Mouse (Mus musculus): ENCODE data around the gene Ffar1.

Gene Ffar1

GRCm38 (mm10) chr7:30859635-30860402, 1.5 kb downstream of the Ffar1 start:
- ChIA-PET POLR2A (interaction anchor here (0.5 to 3.1 kb wide), 40 partner anchors 9 to 411 kb away, joined by 3 to 20 read pairs (median 4); partner anchors contain the start of genes Fam187b (in 2 of the 4), Lsr (in 2 of the 4), Ffar2 (in 1 of the 4) and Usf2 (in 1 of the 4)), CTCF (interaction anchor here (0.5 to 6.7 kb wide), 76 partner anchors 8 to 1455 kb away, joined by 3 to 202 read pairs (median 4); partner anchors contain the start of genes Cd22 (in 1 of the 4), Etv2 (in 1 of the 4), Fam187b (in 1 of the 4) and Ffar2 (in 1 of the 4))

- ChIA-PET CTCF (interaction anchor here (0.6 to 6.7 kb wide), 72 partner anchors 9 to 814 kb away, joined by 3 to 202 read pairs (median 4); partner anchors contain the start of genes Cd22 (in 1 of the 4), Cox7a1 (in 1 of the 4), Etv2 (in 1 of the 4) and Fam187b (in 1 of the 4)), POLR2A (interaction anchor here (0.5 to 3.1 kb wide), 39 partner anchors 8 to 247 kb away, joined by 3 to 20 read pairs (median 5); partner anchors contain the start of genes Fam187b (in 2 of the 4), Lsr (in 2 of the 4) and Upk1a (in 1 of the 4))
These were observed 2.1 kb downstream of the Ffar1 start for GRCm38 (mm10) chr7:30859290-30859634.

DNA sequence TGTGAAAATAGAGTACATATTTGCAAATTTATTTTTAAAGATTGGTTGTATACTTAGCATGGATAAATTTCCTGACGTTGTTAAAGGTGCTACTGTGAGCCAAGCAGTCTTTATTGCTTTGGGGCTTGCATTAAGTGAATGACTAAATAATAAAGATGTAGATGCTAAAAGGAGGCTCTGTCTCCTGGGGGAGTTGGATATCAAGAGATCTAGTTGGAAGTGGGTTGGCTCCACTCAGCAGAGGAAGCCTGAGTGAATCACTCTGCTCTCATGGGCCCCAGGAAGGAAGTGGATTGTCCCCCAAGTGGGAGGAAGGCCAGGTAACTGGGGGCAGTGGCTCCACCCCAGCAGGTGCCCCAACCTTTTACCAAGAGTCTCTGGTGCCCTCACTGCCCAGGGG, 3.6 kb downstream of the Ffar1 start:
- ChIA-PET POLR2A (interaction anchor here in 2 of 4 experiments (2.4 to 3.1 kb wide), 2 partner anchors 47 to 116 kb away, joined by 8 to 14 read pairs; partner anchors contain the start of genes Fam187b (in 1 of the 2) and Lsr (in 1 of the 2)), CTCF (interaction anchor here in 2 of 4 experiments (4.4 to 6.7 kb wide), 3 partner anchors 46 to 52 kb away, joined by 75 to 202 read pairs (median 115); no protein-coding TSS in a partner anchor)

- ChIA-PET CTCF (interaction anchor here in 3 of 4 experiments (0.7 to 3.3 kb wide), 9 partner anchors 17 to 118 kb away, joined by 3 to 21 read pairs (median 4); partner anchors contain the start of gene Fam187b (in 1 of the 3)), POLR2A (interaction anchor here (0.8 to 2.7 kb wide), 11 partner anchors 9 to 58 kb away, joined by 3 to 10 read pairs (median 3); no protein-coding TSS in a partner anchor)
These were observed 5.3 kb downstream of the Ffar1 start, which contains the start of gene Ffar3 for GRCm38 (mm10) chr7:30856078-30856477. Gene Ffar3 (minus strand): TSS chr7:30856178.

DNA sequence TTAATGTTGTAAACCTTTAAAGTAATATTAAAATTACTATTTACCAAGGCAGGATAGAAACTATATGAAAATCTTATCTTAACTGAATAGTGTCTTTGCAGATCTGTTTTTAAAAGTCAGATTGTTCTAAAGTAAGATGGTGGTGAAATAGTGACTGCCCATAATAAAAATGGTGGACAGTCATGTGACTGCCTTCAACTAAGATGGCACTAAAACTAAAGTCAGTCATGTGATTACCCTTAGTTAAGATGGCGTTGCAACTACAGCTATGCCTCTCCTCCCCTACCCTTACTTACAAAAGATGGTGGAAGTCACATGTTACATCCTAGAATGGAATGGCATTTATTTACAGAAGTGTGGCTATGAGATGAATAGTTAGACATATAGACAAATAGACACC, 9.9 kb downstream of the Ffar1 start:
- POLR2A ChIA-PET, result interaction anchor here (1.1 to 2.3 kb wide), 9 partner anchors 9 to 105 kb away, joined by 3 to 9 read pairs (median 4); partner anchors contain the start of gene Usf2 (in 1 of the 4)
- CTCF ChIA-PET, result interaction anchor here in 2 of 4 experiments (1.3 to 1.4 kb wide), 2 partner anchors 9 to 41 kb away, joined by 3 to 5 read pairs; no protein-coding TSS in a partner anchor

DNA sequence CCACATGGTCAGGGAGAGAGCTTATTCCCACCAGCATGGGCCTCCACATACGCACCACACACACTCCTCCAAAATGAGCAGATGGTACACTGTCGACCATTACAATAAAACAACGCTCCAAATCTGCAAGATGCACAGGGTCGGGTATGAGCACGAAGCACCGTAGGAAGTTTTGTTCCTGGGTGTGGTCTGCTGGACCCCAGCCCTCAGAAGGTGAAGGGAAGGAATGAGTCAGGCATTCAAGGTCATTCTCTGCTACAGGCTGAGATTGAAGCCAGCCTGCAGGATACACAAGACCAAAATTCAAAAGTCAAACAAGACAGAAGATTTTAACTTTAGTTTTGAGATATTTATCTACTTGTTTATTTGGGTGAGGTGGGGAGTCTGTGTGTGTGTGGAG, 13.4 kb downstream of the Ffar1 start:
- ChIA-PET CTCF (interaction anchor here in 3 of 4 experiments (0.5 to 2.1 kb wide), 4 partner anchors 11 to 250 kb away, joined by 3 to 11 read pairs (median 6); no protein-coding TSS in a partner anchor), POLR2A (interaction anchor here in 3 of 4 experiments (0.5 to 1.8 kb wide), 13 partner anchors 8 to 441 kb away, joined by 3 to 8 read pairs (median 4); partner anchors contain the start of genes Ffar3 (in 2 of the 3) and Ffar2 (in 1 of the 3))

GRCm38 (mm10) chr7:30847386-30847785, 14.0 kb downstream of the Ffar1 start:
- CTCF ChIA-PET, result interaction anchor here in 2 of 4 experiments (1.0 to 2.1 kb wide), 2 partner anchors 12 to 13 kb away, joined by 3 to 9 read pairs; no protein-coding TSS in a partner anchor

GRCm38 (mm10) chr7:30846505-30847053, 14.8 kb downstream of the Ffar1 start:
- POLR2A ChIA-PET, result interaction anchor here (0.6 to 1.8 kb wide), 7 partner anchors 9 to 17 kb away, joined by 3 to 8 read pairs (median 3); partner anchors contain the start of gene Ffar3 (in 2 of the 4)
- CTCF ChIA-PET, result interaction anchor here in 1 of 4 experiments (2.1 kb wide), 1 partner anchor 13 kb away, joined by 9 read pairs; no protein-coding TSS in a partner anchor

More at GRCm38 (mm10) chr7:30847386-30847785, 14.0 kb downstream of the Ffar1 start:
- POLR2A ChIA-PET, result interaction anchor here (0.5 to 1.8 kb wide), 12 partner anchors 8 to 440 kb away, joined by 3 to 8 read pairs (median 4); partner anchors contain the start of gene Ffar3 (in 2 of the 4)

GRCm38 (mm10) chr7:30844676-30845297, 16.6 kb downstream of the Ffar1 start:
- CTCF ChIA-PET, result interaction anchor here in 3 of 4 experiments (0.7 to 2.0 kb wide), 11 partner anchors 9 to 214 kb away, joined by 3 to 9 read pairs (median 4); partner anchors contain the start of genes Ffar2 (in 1 of the 3) and Lgi4 (in 1 of the 3)
- POLR2A ChIA-PET, result interaction anchor here (0.6 to 2.2 kb wide), 25 partner anchors 9 to 193 kb away, joined by 3 to 14 read pairs (median 4); partner anchors contain the start of genes Ffar3 (in 1 of the 4) and Usf2 (in 1 of the 4)

DNA sequence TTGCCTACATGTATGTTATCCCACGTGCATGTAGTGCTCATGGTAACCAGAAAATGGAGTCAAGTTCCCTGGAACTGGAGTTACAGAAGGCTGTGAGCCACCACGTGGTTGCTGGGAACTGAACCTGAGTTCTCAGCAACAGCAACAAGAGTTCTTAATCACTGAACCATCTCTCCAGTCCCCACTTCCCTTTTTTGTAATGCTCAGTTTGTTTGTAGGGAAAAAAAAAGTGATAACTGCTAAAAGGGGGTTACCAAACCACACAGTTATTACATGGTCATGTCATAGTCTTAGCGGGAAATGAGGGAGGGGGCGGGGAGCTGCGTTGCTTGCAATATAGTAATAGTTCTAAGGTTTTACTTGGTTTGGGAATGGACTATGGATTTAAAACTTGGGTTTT, 19.3 kb downstream of the Ffar1 start:
- CTCF ChIA-PET, result interaction anchor here in 2 of 4 experiments (0.7 to 1.3 kb wide), 4 partner anchors 10 to 36 kb away, joined by 3 to 5 read pairs (median 4); no protein-coding TSS in a partner anchor
- POLR2A ChIA-PET, result interaction anchor here in 1 of 4 experiments (0.7 to 1.6 kb wide), 5 partner anchors 9 to 22 kb away, joined by 3 to 7 read pairs (median 3); no protein-coding TSS in a partner anchor

DNA sequence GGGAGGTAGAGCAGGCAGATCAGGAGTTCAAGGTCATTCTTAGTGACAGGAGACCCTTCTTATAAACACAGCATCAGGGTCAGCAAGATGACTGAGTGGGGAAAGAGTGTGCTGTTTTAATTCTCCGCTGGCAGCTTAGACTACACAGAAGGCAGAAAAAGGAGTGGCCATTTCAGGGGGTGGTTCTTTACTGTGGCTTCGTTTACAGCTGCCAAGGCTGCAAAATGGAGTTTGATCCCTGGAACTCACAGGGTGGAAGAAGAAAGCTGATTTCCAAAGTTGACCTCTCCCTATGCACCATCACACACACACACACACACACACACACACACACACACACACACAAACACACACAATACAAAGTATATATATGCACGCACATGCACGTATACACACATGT, 20.0 kb downstream of the Ffar1 start:
- ChIA-PET POLR2A (interaction anchor here in 3 of 4 experiments (0.7 to 1.6 kb wide), 3 partner anchors 14 to 124 kb away, joined by 3 to 4 read pairs (median 3); no protein-coding TSS in a partner anchor), CTCF (no interaction called here)

DNA sequence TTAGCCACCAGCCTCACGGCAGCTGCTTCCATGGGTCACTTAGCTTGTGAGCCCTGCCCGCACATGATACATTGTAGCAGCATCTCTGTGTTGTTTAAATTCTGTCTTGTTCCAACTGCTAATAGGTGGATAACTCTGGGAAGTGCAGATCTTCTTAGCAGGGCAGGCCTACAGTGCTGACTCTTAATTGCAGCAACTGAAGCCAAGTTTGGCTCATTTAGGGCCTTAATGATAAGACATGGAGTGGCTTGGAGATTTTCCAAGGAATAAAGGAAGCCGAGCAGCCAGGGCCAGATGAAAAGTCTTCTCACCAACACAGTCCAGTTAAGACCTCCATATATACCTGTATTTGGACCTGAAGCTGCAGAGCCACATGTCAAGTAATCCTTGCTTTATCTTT, 21.1 kb downstream of the Ffar1 start:
- ChIA-PET CTCF (interaction anchor here in 2 of 4 experiments (0.6 kb wide), 2 partner anchors 74 to 163 kb away, joined by 4 to 11 read pairs; no protein-coding TSS in a partner anchor), POLR2A (interaction anchor here in 1 of 4 experiments (1.6 kb wide), 1 partner anchor 29 kb away, joined by 4 read pairs; no protein-coding TSS in a partner anchor)

DNA sequence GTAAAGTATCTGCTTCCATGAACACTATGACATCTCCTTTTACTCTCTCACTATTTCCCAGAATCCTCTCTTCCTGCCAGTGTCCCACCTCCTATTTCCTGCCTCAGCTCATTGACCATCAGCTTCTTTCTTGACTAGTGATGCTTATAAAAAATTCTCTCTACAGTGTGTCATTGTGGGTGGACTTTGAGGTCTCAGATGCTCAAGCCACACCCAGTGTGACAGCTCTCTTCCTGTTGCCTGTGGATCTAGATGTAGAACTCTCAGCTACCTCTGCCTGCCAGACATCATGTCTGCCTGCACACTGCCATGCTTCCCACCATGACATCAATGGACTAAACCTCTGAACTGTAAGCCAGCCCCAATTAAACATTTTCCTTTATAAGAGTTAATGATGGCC, 24.1 kb downstream of the Ffar1 start:
- POLR2A ChIA-PET, result interaction anchor here in 3 of 4 experiments (1.3 to 1.8 kb wide), 4 partner anchors 13 to 36 kb away, joined by 4 to 7 read pairs (median 4); partner anchors contain the start of gene Ffar2 (in 1 of the 3)
- CTCF ChIA-PET, result interaction anchor here in 3 of 4 experiments (0.9 to 2.0 kb wide), 4 partner anchors 19 to 137 kb away, joined by 3 to 6 read pairs (median 3); partner anchors contain the start of gene Fam187b (in 1 of the 3)

- CTCF ChIA-PET, result interaction anchor here in 2 of 4 experiments (0.9 to 1.9 kb wide), 5 partner anchors 10 to 27 kb away, joined by 3 to 5 read pairs (median 3); no protein-coding TSS in a partner anchor
- POLR2A ChIA-PET, result interaction anchor here in 3 of 4 experiments (0.7 to 1.6 kb wide), 9 partner anchors 9 to 121 kb away, joined by 3 to 7 read pairs (median 3); partner anchors contain the start of gene Ffar2 (in 1 of the 3)
These were observed 28.7 kb downstream of the Ffar1 start for GRCm38 (mm10) chr7:30832684-30833083.

- ChIA-PET CTCF (interaction anchor here in 3 of 4 experiments (0.5 to 1.2 kb wide), 3 partner anchors 11 to 125 kb away, joined by 3 to 20 read pairs (median 3); no protein-coding TSS in a partner anchor), POLR2A (interaction anchor here in 3 of 4 experiments (0.5 to 1.6 kb wide), 10 partner anchors 8 to 388 kb away, joined by 3 to 7 read pairs (median 4); partner anchors contain the start of gene Ffar2 (in 1 of the 3))
These were observed 29.1 kb downstream of the Ffar1 start for GRCm38 (mm10) chr7:30832261-30832660.

DNA sequence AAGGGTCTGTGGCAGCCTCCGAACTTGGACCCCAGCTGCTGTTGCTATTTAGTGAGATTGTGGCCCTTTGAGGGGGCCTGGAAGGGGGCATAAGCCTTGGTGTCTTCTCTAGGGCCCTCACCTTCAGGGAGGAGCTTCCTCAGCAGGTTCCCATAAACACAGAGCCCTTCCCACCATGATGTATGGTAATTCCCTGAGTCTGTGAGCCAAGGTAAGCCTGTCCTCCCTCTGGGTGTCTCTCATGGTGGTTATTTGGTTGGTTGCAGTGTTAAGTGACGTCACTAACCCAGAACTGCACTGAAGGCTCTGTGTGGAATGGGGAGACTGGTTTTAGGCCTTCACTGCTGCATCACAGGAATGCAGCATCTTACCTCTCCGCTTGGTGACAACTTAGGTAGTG, 31.9 kb downstream of the Ffar1 start:
- ChIA-PET CTCF (interaction anchor here in 3 of 4 experiments (0.5 to 1.3 kb wide), 5 partner anchors 19 to 43 kb away, joined by 3 to 7 read pairs (median 3); no protein-coding TSS in a partner anchor), POLR2A (interaction anchor here (0.9 to 3.0 kb wide), 14 partner anchors 13 to 45 kb away, joined by 3 to 14 read pairs (median 4); partner anchors contain the start of gene Ffar3 (in 1 of the 4))

All from embryonic stem cell, embryonic (primary cell).